Mouse (Mus musculus): Measurements from ENCODE around the gene Anxa5.
A peak's percentile ranks its signal among the peaks of the same experiment; 100 is the strongest.

The Anxa5 gene

GRCm38 (mm10) chr3:36446041-36446440 is 29.7 kb downstream of the Anxa5 start:
- DNase-seq, result no peak

DNA sequence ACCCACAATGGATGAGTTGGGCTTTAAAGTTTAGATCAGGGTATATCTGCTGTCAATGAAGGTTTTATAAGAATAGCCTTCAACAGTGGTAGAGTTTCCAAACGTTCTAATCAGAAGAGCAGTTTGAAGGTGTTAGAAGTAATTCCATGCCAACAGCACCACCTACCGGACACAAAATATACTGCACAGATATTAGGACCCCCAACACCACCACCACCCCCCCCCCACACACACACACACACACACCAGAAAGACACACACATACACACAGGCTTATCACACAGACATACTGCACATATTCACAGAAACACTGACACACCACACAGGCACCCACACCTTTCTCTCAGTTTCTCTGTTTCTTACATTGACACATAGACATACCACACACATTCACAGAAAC is 33.3 kb downstream of the Anxa5 start:
- peak in 1 of 2 experiments; percentile 5 for DNase-seq

GRCm38 (mm10) chr3:36440280-36440679 is 35.4 kb downstream of the Anxa5 start:
- DNase-seq, result no peak

GRCm38 (mm10) chr3:36430360-36430759 is 45.3 kb downstream of the Anxa5 start:
- no peak for DNase-seq

DNA sequence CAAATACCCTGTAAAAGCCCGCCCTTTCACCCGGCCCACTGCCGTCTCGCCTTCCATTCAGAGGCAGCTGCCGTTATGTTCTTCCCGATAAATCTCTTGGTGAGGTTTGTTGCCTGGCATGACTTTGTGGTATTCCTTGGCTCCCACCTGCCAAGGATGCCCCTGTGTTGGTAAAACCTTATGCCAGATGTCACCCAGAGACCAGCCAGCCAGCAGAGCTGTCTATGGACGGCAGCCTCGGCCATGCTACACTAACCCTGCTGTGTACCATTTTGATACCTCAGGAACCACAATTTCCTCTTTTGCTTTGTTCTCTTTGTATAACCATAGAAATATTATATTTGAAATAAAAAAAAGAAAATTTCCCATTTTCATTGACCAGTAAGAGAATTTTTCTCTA is 48.3 kb downstream of the Anxa5 start:
- DNase-seq, result no peak

GRCm38 (mm10) chr3:36409456-36409855 is 66.2 kb downstream of the Anxa5 start:
- no peak for DNase-seq

DNA sequence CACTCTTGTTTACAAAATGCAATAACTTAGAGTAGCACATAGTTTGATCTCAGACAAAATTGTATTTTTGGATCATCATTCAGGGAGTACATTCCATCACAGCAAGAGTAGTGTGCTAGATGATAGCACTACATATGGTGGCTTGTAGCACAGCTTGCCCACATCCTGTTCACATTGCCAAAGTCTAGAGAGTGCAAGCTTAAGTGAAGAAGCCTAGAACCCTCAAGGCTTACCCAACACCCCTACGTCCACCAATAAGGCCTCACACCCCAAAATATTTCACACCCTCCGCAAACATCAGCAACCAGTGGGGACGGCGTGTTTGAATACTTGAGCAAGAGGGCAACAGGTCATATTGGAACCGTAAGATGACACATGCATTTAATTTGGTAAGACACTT is 68.7 kb downstream of the Anxa5 start:
- no peak for DNase-seq

GRCm38 (mm10) chr3:36406340-36406739 is 69.4 kb downstream of the Anxa5 start:
- DNase-seq, result no peak

DNA sequence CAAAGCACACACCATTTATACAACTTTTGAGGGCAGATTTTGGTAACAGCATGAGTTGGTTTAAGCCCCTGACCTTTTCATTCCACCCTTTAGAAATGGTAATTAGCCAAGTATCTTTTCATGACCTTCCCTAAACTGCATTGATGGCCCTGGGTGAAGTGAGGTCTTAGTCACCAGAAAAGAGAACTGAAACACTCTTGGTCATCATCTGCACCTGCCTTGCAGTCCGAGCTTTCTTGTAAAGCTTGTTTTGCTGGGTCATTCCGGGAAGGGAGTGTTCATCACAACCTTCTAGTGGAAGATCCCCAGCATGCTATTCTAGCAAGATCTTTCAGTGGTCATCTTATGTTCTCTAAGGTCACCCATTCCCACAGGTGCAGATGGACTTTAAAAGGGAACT is 73.8 kb downstream of the Anxa5 start:
- DNase-seq, result no peak

DNA sequence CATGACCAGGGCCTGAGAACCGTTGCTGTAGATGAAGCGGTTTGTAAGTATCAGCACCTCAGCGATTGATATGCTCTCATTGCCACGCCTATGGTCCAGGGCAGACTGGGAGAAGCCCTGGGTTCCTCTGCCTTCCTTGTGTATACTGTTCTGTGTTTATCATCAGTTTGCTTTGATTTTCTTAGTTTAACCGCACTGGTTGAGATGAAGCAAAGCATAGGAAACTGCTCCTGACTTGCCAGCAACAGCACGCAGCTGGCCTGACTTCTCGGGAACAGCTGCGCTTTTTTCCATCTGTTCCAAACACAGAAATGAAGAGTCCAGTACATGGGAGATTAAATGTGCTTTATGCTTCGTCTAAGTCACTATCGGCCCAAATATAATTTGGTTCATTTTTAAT is 75.0 kb downstream of the Anxa5 start:
- DNase-seq, result no peak
